ENCODE assay signal across 27 mouse cellular contexts in genomic region chr7:16460566-16460965, GRCm38 (mm10). TPM values are rescaled to one million over a fixed set of nuclear protein-coding genes. Genes with fewer than 3 reads are reported as not detected.
DNase-seq lines count a peak whose midpoint lies in the region; ATAC-seq and TF ChIP-seq lines count a peak whose summit lies in the region.
"Had no signal": no experiment of that assay in that cellular context is flagged by ENCODE, and none has a peak within 500 bp of the region (broad histone marks: within the 10 kb centered on the region; RNA-seq: fewer than 3 reads in every experiment).

No protein-coding gene starts in this region.

- DNase-seq in hindbrain, embryonic 10.5 days (ENCODE audit: low spot score) = no peak
- DNase-seq in hindbrain, postnatal 0 days (ENCODE audit: low spot score) = no peak
- no peak for DNase-seq in midbrain, embryonic 11.5 days (ENCODE audit: low spot score, missing footprints)
- DNase-seq in midbrain, postnatal 0 days (ENCODE audit: low spot score) = no peak
- peak; percentile 53 for DNase-seq in cerebellum, adult 8-10 months
- peak; percentile 60 to 66 for DNase-seq in cerebellum, postnatal 25 days
- DNase-seq in right cerebral cortex, postnatal 10 days (ENCODE audit: low spot score in 2 of 2) = no peak
- no peak for DNase-seq in frontal cortex, postnatal 36 days (ENCODE audit: low spot score in 2 of 2)
- DNase-seq: adrenal gland, adult 8-10 months; heart, postnatal 10 days; kidney, adult 8-10 months; kidney, postnatal 10 days; liver, embryonic 13.5 days; lung, embryonic 14.5 days; right cerebral cortex, postnatal 14 days; thymus, postnatal 25 days had no signal

- no peak for TF ChIP-seq CTCF in hindbrain, postnatal 0 days (IDR thresholded peaks at IDR 0.05; ENCODE audit: low read depth)
- TF ChIP-seq CTCF in midbrain, postnatal 0 days (IDR thresholded peaks at IDR 0.05) = no peak

- H3K4me1 ChIP-seq in hindbrain, embryonic 10.5 days (replicated peaks) = 0 out of 2 replicates have a peak, but pooled peaks cover 5% of the 10 kb centered on the region
- no peaks in the 10 kb centered on the region; the same call in 1 of the 2 replicates for H3K4me1 ChIP-seq in hindbrain, postnatal 0 days (ENCODE audit: insufficient read depth, low read length)
- no peaks in the 10 kb centered on the region for H3K4me1 ChIP-seq in midbrain, embryonic 11.5 days (ENCODE audit: control insufficient read depth, insufficient read depth, low read length)
- no peaks in the 10 kb centered on the region for H3K4me1 ChIP-seq in midbrain, postnatal 0 days (ENCODE audit: insufficient read depth, low read length)
- H3K4me1 ChIP-seq: embryonic facial prominence, embryonic 13.5 days; heart, embryonic 12.5 days; intestine, embryonic 15.5 days; liver, embryonic 13.5 days had no signal

- H3K27ac ChIP-seq in hindbrain, embryonic 10.5 days = peak overlapping the region; percentile 42
- no peak overlapping the region for H3K27ac ChIP-seq in hindbrain, postnatal 0 days
- no peak overlapping the region for H3K27ac ChIP-seq in midbrain, embryonic 11.5 days (ENCODE audit: low read depth, low read length)
- no peak overlapping the region for H3K27ac ChIP-seq in midbrain, postnatal 0 days (ENCODE audit: low read depth, low read length)
- H3K27ac ChIP-seq: embryonic facial prominence, embryonic 13.5 days; hindbrain, embryonic 14.5 days; intestine, embryonic 15.5 days; liver, embryonic 13.5 days had no signal

- peaks cover 19% of the 10 kb centered on the region for H3K36me3 ChIP-seq in hindbrain, embryonic 10.5 days
- H3K36me3 ChIP-seq in hindbrain, postnatal 0 days (ENCODE audit: insufficient read depth, low read length) = no peaks in the 10 kb centered on the region
- H3K36me3 ChIP-seq in midbrain, embryonic 11.5 days (ENCODE audit: control insufficient read depth, insufficient read depth, low read length) = no peaks in the 10 kb centered on the region
- H3K36me3 ChIP-seq in midbrain, postnatal 0 days (ENCODE audit: insufficient read depth, low read length) = peaks cover 3% of the 10 kb centered on the region; the same call in 1 of the 2 replicates
- H3K36me3 ChIP-seq: intestine, embryonic 15.5 days had no signal

- peaks cover 36% of the 10 kb centered on the region for H3K27me3 ChIP-seq in hindbrain, embryonic 10.5 days (ENCODE audit: insufficient read depth, poor library complexity, severe bottlenecking)
- H3K27me3 ChIP-seq in hindbrain, postnatal 0 days (ENCODE audit: insufficient read depth, low read length) = no peaks in the 10 kb centered on the region
- H3K27me3 ChIP-seq in midbrain, embryonic 11.5 days (ENCODE audit: control insufficient read depth, insufficient read depth, low read length) = no peaks in the 10 kb centered on the region
- H3K27me3 ChIP-seq in midbrain, postnatal 0 days (ENCODE audit: insufficient read depth, low read length) = peaks cover 3% of the 10 kb centered on the region; the same call in 1 of the 2 replicates

- H3K9me3 ChIP-seq in hindbrain, embryonic 10.5 days = peaks cover 10% of the 10 kb centered on the region; the same call in 1 of the 2 replicates
- H3K9me3 ChIP-seq in hindbrain, postnatal 0 days (ENCODE audit: low read length) = no peaks in the 10 kb centered on the region
- H3K9me3 ChIP-seq in midbrain, embryonic 11.5 days (ENCODE audit: control insufficient read depth, low read length) = no peaks in the 10 kb centered on the region
- no peaks in the 10 kb centered on the region for H3K9me3 ChIP-seq in midbrain, postnatal 0 days (ENCODE audit: low read length)
- H3K9me3 ChIP-seq: intestine, embryonic 15.5 days; liver, embryonic 13.5 days had no signal

- no peak overlapping the region for H3K4me3 ChIP-seq in hindbrain, embryonic 10.5 days
- H3K4me3 ChIP-seq in hindbrain, postnatal 0 days (ENCODE audit: low read length) = no peak overlapping the region
- H3K4me3 ChIP-seq in midbrain, embryonic 11.5 days (ENCODE audit: low read depth, low read length) = no peak overlapping the region
- no peak overlapping the region for H3K4me3 ChIP-seq in midbrain, postnatal 0 days (ENCODE audit: low read depth, low read length)
- H3K4me3 ChIP-seq: embryonic facial prominence, embryonic 13.5 days; erythroblast, embryonic 14.5 days; heart, embryonic 12.5 days; intestine, embryonic 15.5 days; liver, embryonic 13.5 days had no signal

- no peak; the same call in 1 of the 2 replicates for ATAC-seq in hindbrain, postnatal 0 days
- ATAC-seq in midbrain, embryonic 11.5 days (ENCODE audit: low FRiP score) = no peak
- ATAC-seq in midbrain, postnatal 0 days (ENCODE audit: low FRiP score) = no peak
- ATAC-seq: activated CD4-positive, CD25-positive, alpha-beta regulatory T cell, adult 4 months; forebrain, embryonic 14.5 days; intestine, embryonic 15.5 days had no signal

- H3K9ac ChIP-seq in hindbrain, postnatal 0 days (replicated peaks; ENCODE audit: low read length) = no peak overlapping the region
- peak overlapping the region; percentile 5; the same call in 1 of the 2 replicates for H3K9ac ChIP-seq in midbrain, embryonic 11.5 days (ENCODE audit: low read length)
- H3K9ac ChIP-seq in midbrain, postnatal 0 days (replicated peaks; ENCODE audit: low read length, poor library complexity, severe bottlenecking) = no peak overlapping the region
- H3K9ac ChIP-seq: embryonic facial prominence, embryonic 13.5 days; heart, embryonic 12.5 days; hindbrain, embryonic 14.5 days; intestine, embryonic 15.5 days; liver, embryonic 13.5 days; lung, embryonic 14.5 days had no signal

- 73% methylated on average over 13 of the region's 13 CpGs for WGBS in hindbrain, embryonic 10.5 days
- WGBS in hindbrain, postnatal 0 days = 69% methylated on average over 13 of the region's 13 CpGs
- 72% methylated on average over 13 of the region's 13 CpGs for WGBS in midbrain, embryonic 11.5 days
- WGBS in midbrain, postnatal 0 days = 69% methylated on average over 13 of the region's 13 CpGs

- no peak overlapping the region for H3K4me2 ChIP-seq in hindbrain, postnatal 0 days (ENCODE audit: low read depth, low read length)
- no peak overlapping the region for H3K4me2 ChIP-seq in midbrain, embryonic 11.5 days
- H3K4me2 ChIP-seq in midbrain, postnatal 0 days (ENCODE audit: low read depth, low read length, poor library complexity, severe bottlenecking) = no peak overlapping the region
- H3K4me2 ChIP-seq: embryonic facial prominence, embryonic 13.5 days; heart, embryonic 12.5 days; hindbrain, embryonic 14.5 days; intestine, embryonic 15.5 days; liver, embryonic 13.5 days; lung, embryonic 14.5 days had no signal

RNA-seq across cellular contexts. Expression of gene Tmem160, which starts 8.0 kb away (rescaled TPM):
- polyA plus RNA-seq in hindbrain, embryonic 10.5 days (2016; fragmentation: Nextera tagmentation; extraction: Ambion mirVana) = 67.4 and 70.9 TPM in 2 replicates
- 71.7 and 72.6 TPM in 2 replicates for total RNA-seq in hindbrain, postnatal 0 days (2014; rRNA removed)
- 102 and 114 TPM in 2 replicates for polyA plus RNA-seq in hindbrain, postnatal 0 days (2015; fragmentation: Nextera tagmentation; extraction: Ambion mirVana)
- 40.0 and 49.2 TPM in 2 replicates for polyA plus RNA-seq in midbrain, embryonic 11.5 days (2014; fragmentation: Nextera tagmentation; extraction: Ambion mirVana)
- total RNA-seq in midbrain, postnatal 0 days (2014; rRNA removed) = 43.1 and 55.6 TPM in 2 replicates
- 105 and 108 TPM in 2 replicates for polyA plus RNA-seq in midbrain, postnatal 0 days (2015; fragmentation: Nextera tagmentation; extraction: Ambion mirVana)

RNA-seq across cellular contexts. Expression of gene Npas1, which starts 17.0 kb away (rescaled TPM):
- polyA plus RNA-seq in hindbrain, embryonic 10.5 days (2016; fragmentation: Nextera tagmentation; extraction: Ambion mirVana) = 0.63 and 0.91 TPM in 2 replicates
- 9.0 and 13.9 TPM in 2 replicates for total RNA-seq in hindbrain, postnatal 0 days (2014; rRNA removed)
- 7.6 and 7.9 TPM in 2 replicates for polyA plus RNA-seq in hindbrain, postnatal 0 days (2015; fragmentation: Nextera tagmentation; extraction: Ambion mirVana)
- 0.30 TPM in 2 replicates for polyA plus RNA-seq in midbrain, embryonic 11.5 days (2014; fragmentation: Nextera tagmentation; extraction: Ambion mirVana)
- 9.4 and 11.1 TPM in 2 replicates for total RNA-seq in midbrain, postnatal 0 days (2014; rRNA removed)
- 9.5 and 12.3 TPM in 2 replicates for polyA plus RNA-seq in midbrain, postnatal 0 days (2015; fragmentation: Nextera tagmentation; extraction: Ambion mirVana)
- total RNA-seq: gastrocnemius, adult 8-10 months; granulocyte monocyte progenitor cell, adult 5-6 weeks; heart, postnatal 10 days; megakaryocyte-erythroid progenitor cell, adult 5-6 weeks had no signal
- polyA plus RNA-seq: erythroblast, embryonic 14.5 days; lung, embryonic 14.5 days; spleen, adult 2 months had no signal

RNA-seq across cellular contexts. Expression of gene Zc3h4, which starts 59.9 kb away (rescaled TPM):
- polyA plus RNA-seq in hindbrain, embryonic 10.5 days (2016; fragmentation: Nextera tagmentation; extraction: Ambion mirVana) = 20.5 and 23.0 TPM in 2 replicates
- total RNA-seq in hindbrain, postnatal 0 days (2014; rRNA removed) = 36.8 and 38.2 TPM in 2 replicates
- polyA plus RNA-seq in hindbrain, postnatal 0 days (2015; fragmentation: Nextera tagmentation; extraction: Ambion mirVana) = 8.3 and 9.1 TPM in 2 replicates
- polyA plus RNA-seq in midbrain, embryonic 11.5 days (2014; fragmentation: Nextera tagmentation; extraction: Ambion mirVana) = 15.5 and 16.1 TPM in 2 replicates
- 38.4 and 41.1 TPM in 2 replicates for total RNA-seq in midbrain, postnatal 0 days (2014; rRNA removed)
- 9.2 and 9.7 TPM in 2 replicates for polyA plus RNA-seq in midbrain, postnatal 0 days (2015; fragmentation: Nextera tagmentation; extraction: Ambion mirVana)

Comparison
In these comparisons a context has a peak if more than half of its experiments do, and no peak if none do; other contexts are left out.
1. DNase-seq: peak in cerebellum, adult 8-10 months (single experiment) and cerebellum, postnatal 25 days (2 of 2); none in hindbrain, embryonic 10.5 days (single experiment), hindbrain, postnatal 0 days (single experiment), midbrain, embryonic 11.5 days (single experiment), midbrain, postnatal 0 days (single experiment), right cerebral cortex, postnatal 10 days (0 of 2) and frontal cortex, postnatal 36 days (0 of 2).